Mouse (Mus musculus): ENCODE results near the gene N4bp2l2.
"Not testable (repeated sequence)": the region's sequence is repeated elsewhere in the genome, so short reads cannot be mapped to it uniquely, and the experiment has no call there.

N4bp2l2 gene

DNA sequence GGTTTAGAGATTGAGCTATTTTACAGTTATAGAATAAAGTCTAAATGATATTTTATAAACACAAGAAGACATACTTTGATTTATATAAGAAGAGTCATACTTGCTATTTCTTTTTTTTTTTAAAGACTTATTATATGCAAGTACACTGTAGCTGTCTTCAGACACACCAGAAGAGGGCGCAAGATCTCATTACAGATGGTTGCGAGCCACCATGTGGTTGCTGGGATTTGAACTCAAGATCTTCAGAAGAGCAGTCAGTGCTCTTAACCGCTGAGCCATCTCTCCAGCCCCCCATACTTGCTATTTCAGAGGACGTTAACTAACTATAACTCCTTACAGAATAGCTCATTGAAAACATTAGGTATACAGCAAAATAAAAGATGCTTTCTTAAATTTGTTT lies 22.6 kb downstream of the N4bp2l2 start:
- not testable (repeated sequence) for DNase-seq (ENCODE audit: low read depth)

DNA sequence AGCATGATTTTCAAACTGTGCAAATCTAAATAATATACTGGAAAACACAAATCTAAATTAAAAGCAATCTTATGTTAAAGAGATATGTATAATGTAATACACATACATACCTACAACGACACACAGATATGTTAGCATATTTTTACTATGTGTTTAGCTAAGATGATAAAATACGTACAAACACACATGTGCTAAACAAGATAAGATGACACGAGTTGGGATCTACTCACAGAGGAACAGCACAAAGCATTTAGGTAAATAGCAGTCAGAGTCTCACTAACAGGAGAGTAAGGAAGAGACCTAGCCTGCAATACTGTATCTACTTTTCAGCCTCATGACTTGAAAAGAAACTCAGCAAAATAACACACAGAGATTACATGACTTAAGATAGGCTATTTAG lies 24.5 kb downstream of the N4bp2l2 start:
- DNase-seq (ENCODE audit: low read depth): no peak

DNA sequence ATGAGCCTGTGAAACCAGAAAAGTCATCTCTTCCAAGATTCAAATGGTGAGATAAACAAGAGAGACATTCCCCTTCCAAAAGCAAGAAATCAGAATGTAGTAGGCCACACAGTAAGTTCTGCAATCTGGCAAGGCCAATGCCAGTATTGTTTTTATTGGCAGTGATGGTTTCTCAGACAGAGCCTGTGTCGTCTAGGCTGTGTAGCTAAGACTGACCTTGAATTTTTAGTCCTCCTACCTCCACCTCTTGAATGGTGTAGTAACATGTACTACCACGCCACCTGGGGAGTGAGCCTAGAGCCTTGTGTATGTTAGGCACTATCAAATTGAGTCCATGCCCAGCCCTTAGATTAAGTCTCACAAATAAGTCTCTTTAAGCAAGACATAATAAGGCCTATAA lies 36.3 kb downstream of the N4bp2l2 start:
- no peak for DNase-seq (ENCODE audit: low read depth)

DNA sequence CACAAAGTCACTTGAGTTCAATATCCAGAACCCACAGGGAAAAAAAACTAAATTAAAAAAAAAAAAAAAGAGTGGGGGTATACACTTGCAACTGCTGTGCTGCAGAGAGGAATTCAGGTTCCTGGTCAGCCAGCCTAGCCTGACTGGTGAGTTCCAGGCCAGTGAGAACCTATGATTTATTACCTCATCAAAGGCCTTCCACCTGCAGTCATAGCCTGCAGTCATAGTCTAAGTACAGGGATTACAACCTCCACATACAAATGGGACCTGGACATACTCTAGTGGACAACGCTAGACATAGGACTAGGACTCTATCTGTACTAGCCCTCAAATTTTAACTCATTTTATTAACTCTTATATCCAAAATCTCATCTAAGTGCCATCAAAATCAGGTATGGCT lies 36.7 kb downstream of the N4bp2l2 start:
- no peak for DNase-seq (ENCODE audit: low read depth)

DNA sequence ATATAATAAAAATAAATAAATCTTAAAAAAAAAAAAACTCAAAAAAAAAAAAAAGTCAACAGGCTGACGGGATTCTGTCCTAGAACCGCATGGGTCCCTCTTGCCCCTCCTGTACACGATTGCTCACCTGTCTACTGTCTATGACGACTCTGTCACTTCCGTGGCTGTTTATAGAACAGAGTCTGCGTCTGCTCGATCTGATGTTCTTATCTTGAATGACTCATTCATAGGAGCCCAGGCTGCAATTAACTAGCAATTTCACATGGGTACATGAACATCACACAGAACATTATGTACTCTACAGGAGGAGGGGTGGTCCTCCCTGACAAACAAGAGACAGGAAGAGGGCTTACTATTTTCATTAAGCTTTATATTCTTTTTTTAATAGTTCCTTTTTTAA lies 40.5 kb downstream of the N4bp2l2 start:
- no peak for DNase-seq (ENCODE audit: low read depth)

DNA sequence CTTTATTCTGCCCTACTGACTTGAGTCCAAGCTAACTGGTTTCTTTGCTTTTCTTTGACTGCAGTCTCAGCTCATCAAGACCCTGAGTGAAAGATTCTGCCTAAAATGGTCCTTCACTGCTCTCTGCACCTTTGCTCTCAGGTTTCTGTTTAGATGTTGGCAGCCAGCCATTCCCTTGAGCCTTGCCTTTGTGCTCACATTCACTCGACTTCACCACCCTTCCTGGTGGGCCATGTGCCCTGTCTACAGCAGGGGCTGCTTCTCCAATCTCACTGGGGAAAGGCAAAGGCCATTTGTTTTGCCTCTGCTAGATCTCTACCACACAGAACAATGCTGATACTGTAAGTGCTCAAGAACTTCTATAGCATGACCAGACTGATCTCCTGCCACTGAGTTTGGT lies 43.2 kb downstream of the N4bp2l2 start:
- no peak for DNase-seq (ENCODE audit: low read depth)

DNA sequence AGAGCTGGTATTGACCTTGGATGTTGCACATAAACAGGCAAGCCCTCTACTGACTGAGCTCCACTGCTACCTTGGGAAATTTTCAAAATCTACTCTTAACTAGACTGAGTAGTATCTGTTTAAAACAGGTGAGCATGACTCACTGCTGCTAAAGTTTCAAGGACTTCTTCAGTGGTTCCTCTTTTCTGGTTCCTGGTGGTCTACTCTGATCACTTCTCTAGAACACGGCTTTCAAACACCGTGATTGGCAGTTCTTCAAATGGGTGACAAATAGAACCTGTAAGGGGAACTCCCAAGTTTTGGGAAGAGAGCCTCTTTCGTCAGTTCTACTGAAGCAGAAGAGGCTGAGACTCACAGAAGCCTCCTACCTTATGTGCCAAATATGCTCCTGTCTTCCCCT lies 44.4 kb downstream of the N4bp2l2 start:
- no peak for DNase-seq (ENCODE audit: low read depth)

DNA sequence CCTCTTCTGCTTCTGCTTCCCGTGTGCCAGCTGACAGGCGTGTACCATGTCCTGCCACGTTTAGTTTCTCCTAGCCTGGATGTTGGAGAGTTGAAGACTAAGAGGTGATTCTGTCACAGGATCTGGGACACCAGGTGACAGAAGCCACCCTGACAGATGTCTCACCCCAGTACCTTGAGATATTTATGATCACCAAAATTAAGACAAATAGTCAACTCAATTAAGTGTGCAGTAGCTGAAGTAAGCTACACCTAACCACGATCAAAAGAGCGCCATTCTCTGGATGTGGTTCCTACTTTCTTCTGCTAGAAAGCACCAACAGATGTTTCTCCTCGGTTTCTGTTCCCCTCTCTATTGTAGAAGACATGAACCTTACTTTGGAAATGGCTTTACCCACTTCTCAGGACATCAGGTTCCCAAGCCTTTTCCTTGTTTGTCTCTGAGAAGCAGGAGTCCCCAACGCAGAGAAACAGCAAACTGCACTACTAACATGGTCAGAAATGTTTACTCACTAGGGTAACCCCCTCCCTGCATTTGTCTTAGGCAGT lies 45.3 kb downstream of the N4bp2l2 start:
- DNase-seq (ENCODE audit: low read depth): no peak

DNA sequence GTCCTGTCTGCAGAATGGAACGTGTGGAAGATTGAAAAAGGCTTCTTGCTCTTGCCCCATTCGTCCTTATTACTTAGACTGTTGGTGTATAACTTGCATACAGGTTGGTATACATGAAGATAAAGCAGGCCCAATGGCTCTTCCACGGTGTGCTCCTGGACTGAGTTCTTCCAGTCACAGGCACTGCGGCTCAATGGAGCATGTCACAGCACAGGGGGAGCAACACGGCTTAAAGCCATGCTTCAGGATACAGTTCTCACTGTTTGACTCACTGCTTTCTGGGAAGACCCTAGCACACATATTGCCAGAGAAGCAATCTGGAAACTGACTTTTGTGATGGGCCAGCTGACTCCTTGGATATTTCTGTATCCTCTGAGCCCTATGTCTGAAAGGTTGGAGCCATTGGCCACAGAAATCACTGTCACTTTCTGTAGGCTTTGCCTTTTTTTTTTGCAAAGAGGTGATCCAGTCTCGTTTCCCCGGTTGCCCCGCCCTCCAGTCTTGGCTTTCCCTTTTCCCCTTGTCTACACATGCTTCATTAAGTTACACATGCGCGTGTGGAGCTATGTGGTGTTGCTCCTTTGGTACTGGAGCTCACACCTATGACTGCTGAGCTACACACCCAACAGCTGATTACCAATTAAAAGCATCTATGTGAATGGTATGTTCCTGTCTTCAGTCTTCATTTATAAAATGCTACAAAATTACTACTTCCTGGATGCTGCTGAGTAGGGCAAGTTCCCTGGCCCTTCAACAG lies 47.2 kb downstream of the N4bp2l2 start:
- no peak for DNase-seq (ENCODE audit: low read depth)

DNA sequence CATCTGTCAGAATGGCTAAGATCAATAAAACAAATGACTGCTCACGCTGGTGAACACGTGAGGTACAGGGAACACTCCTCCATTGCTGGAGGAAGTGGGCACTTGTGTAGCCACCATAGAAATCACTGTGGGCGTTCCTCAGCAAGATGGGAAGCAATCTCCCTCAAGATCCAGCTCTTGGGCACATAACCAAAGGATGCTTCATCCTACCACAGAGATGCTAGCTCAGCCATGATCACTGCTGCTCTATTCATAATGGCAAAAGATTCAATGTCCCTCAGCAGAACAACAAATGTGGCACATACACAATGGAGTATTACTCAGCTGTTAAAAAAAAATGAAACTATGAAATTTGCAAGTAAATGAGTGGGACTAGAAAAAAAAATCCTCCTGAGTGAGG lies 49.3 kb downstream of the N4bp2l2 start:
- no peak for DNase-seq (ENCODE audit: low read depth)

DNA sequence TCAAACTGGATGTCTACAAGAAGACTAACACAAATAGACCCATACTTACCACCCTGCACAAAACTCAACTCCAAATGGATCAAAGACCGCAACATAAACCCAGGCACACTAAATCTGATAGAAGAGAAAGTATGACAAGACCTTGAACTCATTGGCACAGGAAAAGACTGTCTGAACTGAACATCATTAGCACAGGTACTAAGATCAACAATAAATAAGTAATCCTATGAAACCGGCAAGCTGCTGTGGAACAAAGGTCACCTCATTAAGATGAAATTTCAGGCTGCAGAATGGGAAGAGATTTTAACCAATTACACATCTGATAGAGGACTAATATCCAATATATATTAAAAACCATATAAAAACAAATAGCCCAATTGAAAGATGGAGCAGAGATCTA lies 49.8 kb downstream of the N4bp2l2 start:
- DNase-seq (ENCODE audit: low read depth): no peak

DNA sequence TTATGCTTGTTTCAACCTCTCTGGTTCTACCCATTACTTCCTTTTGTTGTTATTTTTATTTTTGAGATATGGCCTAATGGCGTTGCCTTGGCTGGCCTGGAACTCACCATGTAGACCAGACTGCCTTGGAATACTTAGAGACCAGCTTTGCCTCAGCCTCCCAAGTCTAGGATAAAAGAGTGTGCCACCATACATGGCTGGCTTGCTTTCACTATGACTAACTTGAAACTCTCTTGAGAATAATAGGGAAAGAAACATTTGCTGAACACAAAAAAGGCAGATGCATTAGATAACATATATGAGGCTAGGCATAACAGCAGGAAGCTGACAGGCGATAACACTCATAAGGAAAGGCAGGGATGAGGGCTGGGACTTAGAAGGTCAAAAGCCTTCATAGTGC lies 51.9 kb downstream of the N4bp2l2 start:
- DNase-seq (ENCODE audit: low read depth): no peak

DNA sequence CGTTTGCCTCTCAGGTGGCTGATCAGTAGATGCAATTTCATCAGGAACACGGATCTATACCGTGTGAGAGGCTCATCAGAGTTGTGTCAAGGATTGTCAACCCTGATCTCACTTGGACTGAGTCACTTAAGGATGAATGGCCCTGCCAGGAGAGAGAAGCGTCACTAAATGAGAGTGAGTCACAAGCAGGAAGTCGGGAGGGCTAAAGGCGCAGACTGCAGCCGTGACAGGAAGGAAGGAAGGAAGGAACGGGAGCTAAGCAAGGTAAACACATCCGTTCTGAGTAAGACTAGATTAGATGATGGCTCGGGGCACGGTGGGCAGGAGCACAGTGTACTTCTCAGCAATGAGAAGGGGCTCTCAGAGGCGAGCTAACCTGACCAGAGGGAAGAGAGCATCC lies 54.3 kb downstream of the N4bp2l2 start:
- peak; percentile 85 for DNase-seq (ENCODE audit: low read depth)

DNA sequence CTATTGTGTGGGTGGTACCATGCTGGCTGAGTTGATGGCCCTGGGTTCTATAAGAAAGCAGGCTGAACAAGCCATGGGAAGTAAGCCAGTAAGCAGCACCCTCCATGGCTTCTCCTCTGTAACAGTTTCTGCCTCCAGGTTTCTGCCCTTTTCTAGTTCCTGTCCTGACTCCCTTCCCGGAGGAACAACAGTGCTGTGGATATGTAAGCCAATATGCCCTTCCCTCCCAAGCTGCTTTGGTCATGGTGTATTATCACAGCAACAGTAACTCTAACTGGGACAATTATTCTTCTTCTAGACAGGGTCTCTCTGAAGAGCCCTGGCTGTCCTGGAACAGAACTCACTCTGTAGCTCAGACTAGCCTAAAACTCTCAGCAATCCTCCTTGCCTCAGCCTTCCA lies 54.8 kb downstream of the N4bp2l2 start:
- no peak for DNase-seq (ENCODE audit: low read depth)

DNA sequence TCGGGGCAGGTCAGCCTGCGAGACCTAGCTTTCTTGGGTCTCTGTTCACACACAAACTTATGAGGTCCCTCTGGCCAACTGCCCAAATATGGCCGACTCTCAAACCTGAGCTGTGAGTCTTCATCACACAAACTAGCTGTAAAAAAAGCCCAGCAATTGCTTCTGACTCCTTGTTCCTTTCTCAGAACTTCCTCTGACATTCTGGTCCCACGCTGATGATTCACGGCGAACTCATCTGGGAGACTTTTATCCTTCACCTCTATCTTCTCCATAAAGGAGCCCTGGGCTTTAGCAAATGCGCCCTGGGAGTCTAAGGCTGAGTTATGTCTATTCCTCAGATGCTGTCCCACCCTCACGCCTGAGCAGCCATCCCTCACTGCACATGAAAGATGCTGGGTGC lies 58.4 kb downstream of the N4bp2l2 start:
- no peak for DNase-seq (ENCODE audit: low read depth)

DNA sequence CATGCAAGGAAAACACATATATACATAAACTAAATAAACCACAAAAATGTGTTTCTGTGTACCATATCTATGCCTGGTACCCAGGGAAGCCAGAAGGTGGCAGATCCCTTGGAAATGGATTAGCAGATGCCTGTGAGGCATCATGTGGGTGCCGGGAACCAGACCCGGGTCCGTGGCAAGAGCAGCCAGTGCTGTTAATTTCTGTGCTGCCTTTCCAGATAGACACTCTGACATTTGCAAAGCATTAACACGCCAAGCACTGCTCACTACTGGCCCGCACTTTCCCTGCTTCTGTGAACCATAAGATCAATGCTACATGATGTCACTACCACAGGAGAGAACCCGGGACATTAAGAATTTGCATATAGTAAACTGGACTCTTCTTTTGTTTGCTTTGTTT lies 59.9 kb downstream of the N4bp2l2 start:
- DNase-seq (ENCODE audit: low read depth): no peak

DNA sequence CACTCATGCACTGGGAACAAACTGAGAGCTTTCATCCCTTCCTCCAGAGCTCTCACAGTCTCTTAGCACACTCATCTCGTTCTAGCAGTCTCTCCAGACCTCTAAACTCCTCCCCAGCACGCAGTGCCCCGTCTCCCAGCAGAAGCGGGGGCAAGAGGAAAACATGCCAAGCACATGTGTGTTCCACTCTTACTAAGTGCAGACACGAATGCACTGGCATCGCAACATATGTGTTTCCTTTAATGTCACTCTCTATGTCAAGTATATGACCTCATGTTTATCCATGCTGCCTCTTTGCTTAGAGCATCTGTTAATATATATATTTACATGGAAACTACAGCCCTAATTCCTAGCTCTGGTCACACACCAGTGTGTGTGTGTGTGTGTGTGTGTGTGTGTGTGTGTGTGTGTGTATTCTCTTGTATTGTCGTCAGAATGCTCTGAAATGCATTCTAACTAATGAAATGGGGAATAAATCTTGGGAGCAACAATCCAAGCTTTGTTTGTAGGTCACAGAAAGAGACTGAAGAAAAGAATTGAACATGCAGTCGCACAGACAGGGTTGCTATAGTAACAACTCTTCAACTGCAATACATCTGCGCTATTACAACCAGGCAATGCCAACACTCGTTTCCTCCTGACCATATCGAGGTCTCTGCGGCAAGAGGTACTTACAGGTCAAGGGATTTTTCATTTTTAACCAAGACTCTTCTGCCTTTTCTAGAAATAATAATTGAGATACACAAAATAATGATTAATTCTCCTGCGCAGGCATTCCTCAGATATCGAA lies 64.3 kb downstream of the N4bp2l2 start:
- no peak for DNase-seq (ENCODE audit: low read depth)

DNA sequence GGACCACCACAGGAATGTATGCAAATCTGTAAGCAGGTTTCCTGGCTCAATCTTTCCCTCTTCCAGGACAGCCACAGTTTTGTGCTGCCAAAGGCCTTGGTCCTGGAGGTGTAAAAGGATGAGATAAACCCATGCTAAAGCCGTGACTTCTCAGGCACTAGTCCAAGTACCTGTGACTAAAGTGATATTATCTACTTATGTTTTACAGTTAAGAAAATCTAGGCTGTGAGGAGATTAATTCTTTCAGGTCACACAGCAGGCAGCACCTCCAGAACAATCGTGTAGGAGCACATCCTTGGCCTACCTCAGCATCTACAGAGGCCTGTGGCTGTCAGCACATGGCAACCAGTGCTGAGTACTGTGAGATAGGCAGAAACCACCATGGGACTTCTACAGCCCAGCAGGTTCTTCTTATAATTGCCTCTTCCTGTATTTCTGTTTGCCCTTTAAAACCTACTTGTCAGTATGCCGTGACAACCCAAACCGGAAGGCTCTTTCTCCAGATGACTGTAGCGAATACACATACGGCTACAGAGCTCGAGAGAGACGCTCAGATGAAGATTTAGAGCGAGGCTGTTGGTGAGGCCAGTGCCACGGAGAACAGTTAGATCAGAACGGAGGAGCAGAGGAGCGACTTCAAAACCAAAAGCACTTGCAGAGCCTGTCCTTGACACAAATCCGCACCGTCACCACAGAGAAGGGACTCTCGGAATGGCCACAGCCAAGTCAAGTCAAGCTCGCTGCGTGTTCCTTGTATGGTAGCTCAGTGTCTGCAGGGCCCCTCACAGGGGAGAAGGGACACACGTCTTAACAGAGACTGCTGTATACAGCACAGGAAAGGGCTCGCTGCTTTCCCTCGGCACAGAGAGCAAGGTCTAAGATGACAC lies 65.2 kb downstream of the N4bp2l2 start:
- DNase-seq (ENCODE audit: low read depth): peak; percentile 91

DNA sequence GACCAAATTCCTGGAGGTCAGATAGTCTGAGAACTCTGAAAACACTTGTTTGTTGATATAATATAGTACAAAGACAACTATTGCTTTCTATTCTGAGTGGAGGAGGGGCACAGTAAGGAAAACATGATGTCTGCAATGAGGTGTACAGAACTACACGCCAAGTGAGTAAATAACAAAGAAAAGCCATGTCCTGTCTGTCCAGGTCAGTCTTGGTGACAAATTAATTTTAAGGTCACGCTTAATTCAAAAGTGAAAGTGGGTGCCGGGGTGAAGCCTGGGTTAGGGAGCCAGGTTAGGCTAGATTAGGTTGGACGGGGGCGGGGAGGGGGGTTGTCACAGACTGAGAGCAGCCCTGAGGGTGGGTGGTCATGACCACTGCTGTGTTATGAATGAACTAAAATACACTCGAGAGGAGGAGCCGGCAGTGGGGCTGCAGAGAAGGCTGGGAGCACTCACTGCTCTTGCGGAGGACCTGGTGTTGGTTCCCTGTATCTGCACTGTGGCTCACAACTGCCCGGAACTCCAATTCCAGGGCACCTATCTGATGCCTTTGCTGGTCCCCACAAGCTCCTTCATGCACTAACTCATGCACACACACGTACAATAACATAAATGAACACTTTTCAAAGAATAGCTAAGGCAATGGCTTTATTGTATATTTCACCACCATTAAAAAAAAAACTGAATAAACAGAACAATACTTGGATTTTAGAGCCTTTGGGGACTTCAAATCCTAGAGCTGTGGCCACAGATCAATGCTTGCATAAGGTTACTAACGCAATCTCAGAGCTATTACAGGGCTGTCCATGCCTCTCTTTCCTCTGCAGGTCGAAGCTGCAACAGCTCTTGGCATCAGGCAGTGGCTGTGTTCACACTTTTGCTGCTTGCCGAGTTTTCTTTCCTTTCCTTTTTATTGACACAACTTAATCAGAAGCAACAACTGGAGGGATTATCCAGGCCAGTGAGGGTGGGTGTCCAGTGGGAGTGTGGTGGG lies 66.4 kb downstream of the N4bp2l2 start:
- peak; percentile 73 for DNase-seq (ENCODE audit: low read depth)

DNA sequence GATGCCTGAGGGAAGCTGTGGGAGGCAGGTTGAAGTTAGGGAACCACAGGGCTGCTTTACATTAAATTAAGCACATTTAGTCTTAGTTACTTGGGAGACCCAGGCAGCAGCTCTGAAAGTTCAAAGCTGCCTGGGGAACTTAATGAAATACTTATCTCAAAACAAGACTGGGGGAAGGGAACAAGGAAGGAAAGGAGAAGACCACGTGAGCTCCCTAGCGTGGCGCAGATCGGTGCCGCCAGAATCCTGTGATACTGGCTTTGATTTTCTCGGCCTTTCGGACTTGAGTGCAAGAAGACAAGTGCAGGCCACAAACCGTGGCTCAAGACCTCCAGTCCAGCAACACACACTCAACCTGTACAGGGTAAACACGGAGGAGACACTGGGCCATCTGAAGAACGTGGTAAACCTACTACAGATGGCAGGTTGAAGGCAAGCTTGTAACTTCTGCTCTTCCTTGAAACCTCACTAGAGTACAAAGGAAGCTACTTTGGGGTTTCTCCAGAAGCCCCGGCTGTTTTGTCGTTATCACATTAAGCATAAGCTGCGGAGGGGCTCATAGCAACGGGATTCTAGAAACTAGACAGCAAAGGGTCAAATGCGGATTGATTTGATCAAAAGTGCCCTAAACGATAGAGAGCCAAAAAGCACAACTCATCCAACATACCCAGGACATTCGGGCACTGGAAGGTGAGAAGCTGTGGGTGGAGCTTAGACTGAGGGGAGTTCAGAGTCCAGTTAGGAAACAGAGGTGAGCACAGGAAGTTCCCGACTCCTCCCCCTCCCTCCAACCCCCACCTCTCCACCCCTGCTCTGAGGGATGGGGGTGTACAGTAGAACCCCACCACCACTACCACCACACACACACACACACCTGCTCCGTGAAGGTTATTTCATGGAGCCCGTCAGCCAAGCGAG lies 67.5 kb downstream of the N4bp2l2 start:
- DNase-seq (ENCODE audit: low read depth): peak; percentile 80
